Mouse (Mus musculus) retina, adult 2 months (tissue): Measurements from ENCODE around the gene Gabra2.

Experiments
- DNase-seq: peaks from one replicate; pipeline ENCODE4 v3.0.0-alpha.2; 2012; ENCODE audit warnings: low read depth, low spot score

The Gabra2 gene

DNA sequence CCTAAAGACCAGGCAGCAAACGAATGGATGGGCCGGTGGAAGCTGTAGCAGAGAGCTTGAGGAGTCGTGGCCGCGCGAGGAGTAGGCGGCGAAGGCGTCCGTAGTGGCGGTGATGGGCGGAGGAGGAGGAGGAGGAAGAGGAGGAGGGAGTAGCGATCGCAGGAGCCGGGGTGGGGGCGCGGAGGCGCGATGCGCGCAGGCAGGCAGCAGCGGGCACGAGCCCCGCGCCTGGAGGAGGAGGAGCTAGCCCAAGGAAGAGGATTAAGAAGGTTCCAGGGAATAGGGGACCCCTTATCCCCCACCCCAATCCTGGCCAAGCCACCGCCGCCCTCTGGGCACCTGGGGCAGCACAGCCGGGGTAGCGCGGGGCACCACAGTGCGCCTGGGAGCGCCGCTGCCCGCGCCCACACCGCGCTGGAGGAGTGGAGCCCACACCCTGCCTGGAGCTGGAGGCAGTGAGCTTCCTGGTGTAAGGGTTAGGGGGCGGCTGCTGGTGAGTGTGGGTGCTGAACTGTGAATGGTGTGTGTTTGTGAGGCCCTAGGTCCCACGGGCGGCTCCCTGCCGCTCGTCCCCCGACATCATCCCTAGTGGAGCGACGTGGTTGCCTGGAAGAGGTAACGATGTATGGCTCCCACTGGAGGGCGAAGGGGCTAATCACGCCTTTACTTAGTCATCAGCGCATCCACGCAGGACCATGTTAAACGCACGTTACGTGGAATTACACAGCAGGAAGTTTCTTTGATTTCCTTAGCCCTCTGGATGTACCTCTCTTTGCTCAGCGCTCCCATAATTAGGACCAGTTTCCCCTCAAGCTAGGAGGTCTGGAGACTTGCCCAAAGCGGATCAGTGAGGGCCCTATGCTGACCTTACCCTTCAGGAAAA is at the start of gene Gabra2:
Gene Gabra2 (minus strand): TSS at position 125 of the 883 bp plus-strand sequence.
- DNase-seq = no peak

GRCm38 (mm10) chr5:71136691-71137090 is 41.0 kb upstream of the Gabra2 start:
- DNase-seq = no peak

GRCm38 (mm10) chr5:71135840-71136239 is 40.2 kb upstream of the Gabra2 start:
- no peak for DNase-seq

DNA sequence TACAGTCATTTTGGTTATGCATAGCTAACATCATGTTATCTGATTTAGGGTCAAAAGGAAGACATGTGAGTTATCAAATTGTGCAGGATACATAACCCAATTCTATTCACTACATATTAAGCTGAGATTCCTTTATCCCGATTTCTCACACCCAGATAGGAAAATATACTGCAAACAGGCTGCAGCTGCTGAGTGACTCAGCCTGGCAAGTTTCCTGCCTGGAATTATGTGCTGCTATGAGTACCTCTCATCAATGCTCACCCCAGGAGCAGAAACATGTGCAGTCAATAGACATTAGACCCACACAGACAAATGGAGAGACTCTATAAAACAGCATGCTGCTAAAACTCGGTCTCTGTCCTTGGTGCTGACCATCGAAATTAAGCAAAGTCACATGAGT is 32.1 kb upstream of the Gabra2 start:
- no peak for DNase-seq

DNA sequence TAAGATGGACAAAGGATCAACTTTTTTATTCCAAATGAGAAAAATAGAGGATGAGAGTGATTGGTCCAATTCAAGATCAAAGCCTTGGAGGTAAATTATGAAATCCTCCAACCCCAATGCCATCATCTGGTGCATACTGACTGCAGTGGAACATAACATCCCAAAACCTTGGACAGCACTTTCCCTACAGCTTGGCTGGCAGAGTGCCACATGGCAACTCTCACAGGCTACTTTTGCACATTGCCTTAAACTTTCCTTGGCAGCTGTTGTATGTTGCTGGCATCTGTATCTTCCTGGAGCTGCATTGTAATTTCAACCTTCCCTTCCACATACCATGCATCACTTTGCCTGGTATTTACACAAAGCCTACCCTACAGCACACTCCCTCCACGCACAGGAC is 19.6 kb upstream of the Gabra2 start:
- DNase-seq = no peak

DNA sequence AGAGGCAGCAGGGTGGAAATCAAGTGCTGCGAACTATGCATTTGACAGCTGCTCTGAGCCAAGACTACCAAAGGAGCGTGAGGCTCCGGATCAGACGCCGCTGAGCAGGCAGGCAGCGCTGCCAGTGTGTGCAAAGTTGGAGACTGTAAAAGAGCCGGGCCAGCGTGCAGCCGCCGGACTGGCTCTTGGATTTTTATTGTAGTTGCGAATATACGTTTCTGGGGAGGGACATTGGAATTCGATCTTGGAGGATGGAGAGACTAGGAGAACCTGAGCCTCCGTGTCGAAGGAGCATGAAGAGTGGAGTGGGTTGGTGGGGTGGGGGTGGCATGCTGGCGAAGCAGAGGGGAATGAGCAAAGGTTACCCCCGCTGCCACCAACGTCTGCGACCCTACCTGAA is 469 bp downstream of the Gabra2 start:
- no peak for DNase-seq

DNA sequence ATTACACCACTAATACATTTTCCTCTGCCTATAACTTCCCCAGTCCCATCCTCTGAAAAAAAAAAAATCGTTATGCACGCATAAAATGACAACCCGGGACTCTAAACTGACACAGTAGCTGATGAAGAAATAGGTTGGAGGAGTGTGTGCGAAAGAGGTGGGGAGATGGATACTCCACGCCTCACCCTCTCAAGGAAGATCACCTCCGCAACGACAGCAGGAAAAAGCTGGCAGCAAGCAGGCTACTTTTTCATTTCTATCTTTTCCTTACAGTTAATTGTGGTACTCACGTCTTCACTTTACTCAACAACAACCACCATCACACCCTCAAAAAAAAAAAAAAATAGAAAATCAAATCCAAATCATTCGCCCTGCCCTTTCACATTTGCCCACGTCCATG is 873 bp downstream of the Gabra2 start:
- DNase-seq = no peak

GRCm38 (mm10) chr5:71093807-71094206 is 1.8 kb downstream of the Gabra2 start:
- DNase-seq = no peak

DNA sequence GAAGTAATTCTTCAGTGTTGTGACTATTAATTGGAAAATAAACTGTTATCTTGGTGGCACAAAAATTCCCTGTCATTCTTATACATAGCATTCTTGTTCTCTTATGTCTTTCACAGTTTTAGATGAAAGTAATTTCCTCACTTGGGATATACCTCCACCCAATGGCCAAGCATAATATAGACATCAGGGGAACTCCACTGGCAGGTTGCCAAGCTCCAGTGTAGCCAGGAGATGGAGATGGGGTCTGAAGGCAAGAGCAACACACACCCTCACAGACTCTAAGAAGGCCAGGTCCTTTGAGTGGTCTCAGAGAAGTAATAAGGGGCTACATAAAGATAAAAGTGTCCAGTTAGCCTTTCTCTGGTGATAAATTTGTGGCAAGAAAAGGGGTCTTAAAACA is 3.2 kb downstream of the Gabra2 start:
- no peak for DNase-seq

DNA sequence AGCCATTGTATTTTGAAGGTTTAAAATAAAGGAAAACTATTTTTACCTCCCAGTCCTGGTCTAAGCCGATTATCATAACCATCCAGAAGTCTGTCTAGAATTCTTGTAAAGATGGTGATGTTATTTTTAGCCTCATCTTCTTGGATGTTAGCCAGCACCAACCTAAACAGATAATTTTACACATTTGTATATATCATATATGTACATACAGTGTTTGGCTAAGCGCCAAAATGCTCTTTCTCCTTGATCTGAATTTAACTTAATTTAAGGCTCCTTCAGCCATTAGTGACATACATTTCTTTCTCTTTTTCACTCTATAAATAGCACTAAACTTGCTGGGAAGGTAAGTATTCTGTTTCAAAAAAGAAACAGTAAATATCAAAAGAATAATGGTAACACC is 3.7 kb downstream of the Gabra2 start:
- no peak for DNase-seq

DNA sequence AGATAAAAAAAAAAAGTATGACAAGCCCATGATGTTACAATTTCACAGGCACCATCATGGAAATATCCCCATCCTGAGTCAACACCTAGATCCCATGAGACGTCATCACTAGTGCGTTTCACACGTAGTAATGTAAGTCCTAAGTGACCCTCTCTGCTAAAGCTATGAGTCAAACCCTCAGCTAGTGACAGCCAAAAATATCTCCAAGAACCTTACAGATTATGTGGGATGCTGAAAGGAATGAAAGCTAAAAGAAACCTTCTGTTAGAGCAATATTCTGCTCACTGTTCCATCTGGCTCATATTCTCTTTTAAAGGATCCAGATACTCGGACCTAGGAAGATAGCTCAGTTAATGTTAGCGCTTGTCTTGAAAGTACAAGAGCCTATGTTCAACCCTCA is 16.8 kb downstream of the Gabra2 start:
- DNase-seq = no peak

GRCm38 (mm10) chr5:71061696-71062095 is 34.0 kb downstream of the Gabra2 start:
- DNase-seq = no peak

DNA sequence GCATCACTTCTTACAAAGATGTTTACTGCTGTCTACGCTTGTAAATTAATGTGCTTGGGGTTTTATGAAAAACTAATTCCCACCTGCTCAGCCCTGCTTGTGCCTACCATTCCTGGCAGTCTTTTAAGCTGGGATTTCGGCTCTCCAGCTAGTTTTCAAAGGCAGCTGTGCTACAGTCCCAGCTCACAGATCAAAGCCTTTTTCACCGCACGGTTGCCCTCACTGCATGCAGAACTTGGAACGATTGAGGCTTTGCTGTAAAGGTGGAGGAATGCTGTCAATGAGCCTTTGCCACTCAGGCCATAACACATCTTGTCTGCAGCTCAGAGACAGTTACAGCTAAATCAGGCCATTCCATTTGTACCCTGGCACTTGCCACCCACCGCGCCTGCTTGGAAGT is 37.6 kb downstream of the Gabra2 start:
- no peak for DNase-seq

DNA sequence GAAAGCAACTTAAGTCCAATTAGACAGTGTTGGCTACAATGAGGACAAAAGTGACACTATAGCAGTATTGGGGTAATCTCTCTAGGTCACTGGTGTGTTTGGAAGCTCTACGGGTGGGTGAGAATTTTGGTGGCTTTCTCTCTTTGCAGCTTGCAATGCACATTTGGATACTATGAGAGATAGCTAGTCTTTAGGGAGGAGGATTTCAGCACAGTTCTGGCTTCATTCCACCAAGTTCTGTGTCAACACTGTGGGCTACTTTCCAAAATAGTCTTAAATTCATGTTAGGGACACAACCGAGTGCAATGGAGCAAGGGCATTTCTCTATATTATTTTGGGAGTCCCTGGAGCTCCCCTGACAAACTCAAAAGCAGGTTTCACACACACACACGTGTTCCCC is 58.3 kb downstream of the Gabra2 start:
- no peak for DNase-seq

DNA sequence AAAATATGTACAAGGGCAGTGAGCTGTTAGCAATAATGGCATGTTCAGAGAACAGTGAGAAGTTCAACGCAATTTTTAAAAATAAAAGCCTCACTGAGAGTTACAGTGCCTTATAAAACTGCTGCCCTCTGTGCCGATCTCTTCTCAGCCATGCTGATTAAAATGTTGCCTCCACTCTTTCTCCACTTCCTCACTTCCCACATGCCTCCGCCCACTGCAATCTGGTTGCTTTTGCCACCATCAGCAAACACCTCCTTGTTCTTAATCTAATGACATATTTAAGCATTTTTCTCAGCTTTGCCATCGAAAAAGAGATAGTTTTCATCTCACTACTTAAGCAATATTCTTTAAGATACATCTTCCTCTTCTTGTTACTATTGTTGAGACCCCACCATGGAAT is 69.7 kb downstream of the Gabra2 start:
- DNase-seq = no peak

- no peak for DNase-seq
These were observed 83.9 kb downstream of the Gabra2 start for GRCm38 (mm10) chr5:71011751-71012150.

DNA sequence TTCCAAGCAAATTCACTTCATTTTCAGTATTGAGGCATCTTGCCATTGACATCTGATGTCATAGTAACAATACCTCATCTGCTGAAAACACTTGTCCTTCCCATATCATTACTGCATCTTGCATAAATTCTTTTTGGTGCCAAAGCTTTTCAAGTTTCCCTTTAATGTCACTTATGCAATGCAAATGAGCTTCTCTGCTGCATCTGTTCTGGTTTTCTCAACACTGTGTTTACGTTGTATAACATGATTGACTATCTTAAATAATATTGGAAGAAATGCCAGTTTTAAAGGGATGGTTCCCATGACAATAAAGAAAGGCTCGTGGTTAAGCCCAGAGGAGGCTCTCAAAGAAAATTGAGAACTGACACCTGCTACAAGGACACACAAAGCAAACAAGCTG is 84.4 kb downstream of the Gabra2 start:
- DNase-seq = no peak

DNA sequence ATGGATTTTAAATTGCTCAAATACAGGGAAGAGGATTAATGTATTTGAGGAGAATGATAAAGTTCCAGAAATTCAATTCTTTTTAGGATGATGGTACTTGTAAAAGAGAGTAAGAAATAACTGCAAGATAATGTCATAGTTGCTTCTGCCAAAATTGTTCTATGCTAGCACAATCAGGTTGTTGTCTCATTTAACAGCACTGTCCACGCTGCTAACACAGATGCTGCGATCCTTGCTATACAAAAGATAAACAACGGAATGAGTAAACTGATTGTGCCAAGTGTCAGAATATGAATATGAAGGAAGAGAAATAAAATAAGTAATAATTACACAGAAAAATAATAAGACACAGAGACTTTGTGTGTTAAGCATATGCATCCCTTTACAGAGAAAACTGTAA is 84.9 kb downstream of the Gabra2 start:
- no peak for DNase-seq

DNA sequence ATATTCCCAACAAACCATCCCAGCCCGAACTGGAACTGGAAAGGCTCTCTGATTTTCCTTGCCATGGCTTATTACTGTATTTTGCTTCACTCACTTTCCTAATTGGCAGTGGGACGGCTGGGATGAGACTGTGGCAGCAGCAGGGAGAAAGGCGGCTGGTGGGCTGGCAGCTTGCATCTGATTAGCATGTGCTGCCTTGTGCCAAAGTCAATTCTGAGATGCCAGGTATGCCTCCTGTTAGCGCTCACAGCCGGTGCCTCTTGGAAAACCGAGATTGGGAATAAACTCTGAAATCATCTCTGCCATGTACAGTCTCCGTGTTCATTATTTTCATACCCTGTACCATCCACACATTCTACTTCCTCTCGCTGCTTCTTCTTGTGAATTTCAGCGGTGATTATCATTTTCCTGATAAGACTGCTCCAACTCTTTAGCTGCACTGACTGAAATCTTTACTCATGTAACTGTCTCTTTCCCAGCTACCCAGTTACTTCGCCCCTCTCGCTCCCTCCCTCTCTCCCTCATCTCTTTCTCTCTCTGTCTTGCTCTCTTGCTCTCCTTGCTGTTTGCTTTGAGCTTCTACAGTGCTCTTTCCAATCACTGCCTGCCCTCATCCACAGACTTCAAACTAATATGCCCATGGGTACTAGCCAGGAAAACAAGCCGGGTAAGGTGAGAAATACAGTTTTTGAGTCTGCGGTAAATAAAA is 99.9 kb downstream of the Gabra2 start:
- no peak for DNase-seq

DNA sequence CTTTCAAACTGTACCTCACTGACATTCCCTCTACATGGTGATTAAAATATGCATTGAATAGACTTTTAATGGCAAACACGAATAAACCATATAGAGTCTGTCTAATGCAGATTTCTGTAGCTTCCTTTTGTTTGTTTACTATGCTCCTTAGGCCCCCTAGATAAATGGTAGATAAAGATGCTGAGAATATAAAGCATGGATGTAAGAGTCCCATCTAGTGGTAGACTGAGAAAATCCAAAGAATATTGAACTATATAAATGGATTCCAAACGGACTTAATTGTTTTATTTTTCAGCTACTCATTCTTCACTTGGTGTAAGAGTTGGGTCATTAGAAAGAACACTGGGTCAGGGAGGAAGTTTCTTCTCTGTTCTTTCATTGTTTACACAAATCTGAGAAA is 102.4 kb downstream of the Gabra2 start:
- no peak for DNase-seq

- DNase-seq = no peak
These were observed 104.8 kb downstream of the Gabra2 start for GRCm38 (mm10) chr5:70990891-70991290.
